Mouse (Mus musculus) NIH3T3 (cell line): ENCODE results near the gene Tusc1.
A peak's percentile ranks its signal among the peaks of the same experiment; 100 is the strongest.

Source experiments
- DNase-seq: peaks from one replicate; pipeline ENCODE4 v3.0.0-alpha.2; 2012; ENCODE audit warnings: low read depth

The Tusc1 gene

GRCm38 (mm10) chr4:93335118-93336003 lies at the start of gene Tusc1:
Gene Tusc1, minus strand, starts transcription at chr4:93335511.
- DNase-seq = peak; percentile 75

- DNase-seq = peak; percentile 53
Observed at GRCm38 (mm10) chr4:93352930-93353329, 17.6 kb upstream of the Tusc1 start.

- no peak for DNase-seq
Observed at GRCm38 (mm10) chr4:93344357-93344756, 9.0 kb upstream of the Tusc1 start.

GRCm38 (mm10) chr4:93341568-93341967 lies 6.3 kb upstream of the Tusc1 start:
- no peak for DNase-seq

GRCm38 (mm10) chr4:93337977-93338376 lies 2.7 kb upstream of the Tusc1 start:
- no peak for DNase-seq

- peak; percentile 83 for DNase-seq
Observed at GRCm38 (mm10) chr4:93334636-93335117, 634 bp downstream of the Tusc1 start.

GRCm38 (mm10) chr4:93307486-93307885 lies 27.8 kb downstream of the Tusc1 start:
- peak; percentile 27 for DNase-seq

- no peak for DNase-seq
Observed at GRCm38 (mm10) chr4:93286065-93286464, 49.2 kb downstream of the Tusc1 start.
